Mouse (Mus musculus) right cerebral cortex, postnatal 10 days (tissue): Measurements from ENCODE around the gene C77080.

Source experiments
- DNase-seq, 2 experiments: peaks; one replicate each; pipeline ENCODE4 v3.0.0; 2021; ENCODE audit warnings: low spot score in 2 of 2

C77080 gene

GRCm38 (mm10) chr4:129238579-129239016 lies 22.6 kb downstream of the C77080 start:
- DNase-seq, result peak; percentile 70 to 73

DNA sequence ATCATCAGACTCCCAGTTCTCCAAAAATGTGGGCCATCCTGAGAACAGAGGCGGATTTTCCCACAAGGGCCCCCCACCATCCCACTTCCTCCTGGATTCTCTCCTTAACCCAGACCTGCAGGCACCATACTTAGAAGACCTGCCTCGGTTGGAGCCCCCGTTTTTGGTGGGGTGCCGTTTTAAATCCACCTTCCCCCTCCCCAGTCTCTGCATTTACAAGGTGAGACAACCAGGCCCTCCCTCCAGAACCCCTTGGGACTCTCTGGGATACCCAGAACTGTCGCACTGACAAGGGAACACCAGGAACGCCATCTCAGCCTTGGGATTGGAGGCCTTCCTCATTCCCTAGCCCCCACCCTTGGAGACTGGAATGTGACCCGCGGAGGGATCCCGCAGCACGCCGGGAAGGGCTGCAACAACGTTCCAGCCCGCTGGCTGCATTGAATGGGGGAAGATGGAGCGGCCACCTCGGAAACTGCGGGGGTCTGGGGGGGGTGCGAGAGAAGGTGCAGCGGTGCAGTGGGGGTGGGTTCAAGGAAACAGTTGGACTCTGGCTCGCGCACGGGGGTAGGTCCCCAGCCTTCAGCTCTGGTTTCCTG lies 23.3 kb downstream of the C77080 start:
- peak in 1 of 2 experiments; percentile 59 for DNase-seq

- no peak for DNase-seq
These were observed 24.9 kb downstream of the C77080 start for GRCm38 (mm10) chr4:129236236-129236813.

DNA sequence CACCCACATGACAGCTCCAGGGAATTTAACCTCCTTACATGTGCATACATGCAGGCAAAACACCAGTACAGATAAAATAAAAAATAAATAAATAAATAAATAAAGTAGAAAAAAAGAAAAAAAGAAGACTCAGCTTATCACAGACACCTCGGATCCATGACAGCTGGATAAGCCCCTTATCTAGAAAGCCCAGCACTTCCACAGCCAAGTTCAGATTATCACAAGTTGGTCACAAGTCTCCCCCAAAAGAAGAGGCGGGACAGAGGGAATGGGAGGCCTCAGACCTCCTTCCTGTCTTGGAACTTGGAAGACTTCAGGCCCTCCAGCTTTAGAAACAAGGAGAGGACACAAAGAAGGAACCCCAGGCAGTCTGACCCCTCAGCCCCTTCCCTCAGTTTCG lies 26.1 kb downstream of the C77080 start:
- no peak for DNase-seq

DNA sequence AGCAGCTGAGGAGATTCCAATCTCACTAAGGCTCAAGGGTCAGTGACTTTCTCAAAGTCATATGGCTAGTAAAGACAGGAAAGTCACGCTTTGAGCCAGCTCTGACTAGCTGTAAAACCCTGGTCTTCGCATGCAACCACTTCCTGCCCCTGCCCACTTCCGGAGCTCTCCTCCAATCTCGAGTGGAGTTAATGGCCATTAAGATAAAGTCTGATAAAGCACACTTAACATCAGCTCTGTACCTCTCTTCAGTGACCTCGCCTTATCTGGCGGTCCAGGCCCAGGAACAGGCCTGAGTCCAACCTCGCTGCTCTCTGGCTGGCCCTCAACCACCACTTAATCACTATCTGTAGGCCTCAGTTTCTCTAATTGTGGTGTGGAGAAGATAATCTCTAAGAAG lies 26.7 kb downstream of the C77080 start:
- no peak for DNase-seq

DNA sequence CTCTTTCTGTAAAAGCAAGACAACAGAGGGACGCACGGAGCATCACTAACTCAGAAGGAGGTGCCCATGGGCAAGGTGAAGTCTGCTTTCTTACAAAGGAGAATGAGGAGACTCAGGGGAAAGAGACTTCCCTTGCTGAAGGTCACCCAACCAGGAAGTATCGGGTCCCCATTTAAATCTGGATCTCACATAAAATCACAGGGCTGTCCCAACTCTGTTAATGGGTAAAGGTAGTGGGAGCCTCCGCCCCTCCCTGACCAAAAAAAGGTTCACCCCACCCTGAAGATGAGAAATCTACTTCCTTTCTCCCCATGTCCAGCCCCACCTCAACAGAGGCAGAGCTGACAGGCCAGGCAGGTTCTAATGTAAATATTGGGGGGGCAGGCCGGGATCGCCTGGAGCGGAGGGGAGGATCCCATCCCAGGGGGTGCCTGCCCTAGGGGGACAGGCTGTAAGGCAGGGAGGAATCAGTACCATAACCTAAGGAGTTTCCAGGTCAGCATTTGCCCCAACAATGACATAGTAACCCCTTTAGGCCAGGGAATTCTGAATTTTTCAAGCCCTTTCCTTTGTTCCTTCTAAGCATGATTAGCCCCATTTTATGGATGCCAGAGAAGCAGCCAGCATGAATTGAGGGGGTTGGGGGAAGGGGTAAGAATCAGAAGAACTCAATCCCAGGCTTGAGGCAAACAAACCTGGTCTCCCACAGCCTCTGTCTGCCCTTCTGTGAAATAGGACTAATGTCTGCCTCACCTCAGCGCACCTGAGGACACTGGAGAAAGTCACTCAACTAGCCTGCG lies 28.4 kb downstream of the C77080 start:
- DNase-seq, result no peak

DNA sequence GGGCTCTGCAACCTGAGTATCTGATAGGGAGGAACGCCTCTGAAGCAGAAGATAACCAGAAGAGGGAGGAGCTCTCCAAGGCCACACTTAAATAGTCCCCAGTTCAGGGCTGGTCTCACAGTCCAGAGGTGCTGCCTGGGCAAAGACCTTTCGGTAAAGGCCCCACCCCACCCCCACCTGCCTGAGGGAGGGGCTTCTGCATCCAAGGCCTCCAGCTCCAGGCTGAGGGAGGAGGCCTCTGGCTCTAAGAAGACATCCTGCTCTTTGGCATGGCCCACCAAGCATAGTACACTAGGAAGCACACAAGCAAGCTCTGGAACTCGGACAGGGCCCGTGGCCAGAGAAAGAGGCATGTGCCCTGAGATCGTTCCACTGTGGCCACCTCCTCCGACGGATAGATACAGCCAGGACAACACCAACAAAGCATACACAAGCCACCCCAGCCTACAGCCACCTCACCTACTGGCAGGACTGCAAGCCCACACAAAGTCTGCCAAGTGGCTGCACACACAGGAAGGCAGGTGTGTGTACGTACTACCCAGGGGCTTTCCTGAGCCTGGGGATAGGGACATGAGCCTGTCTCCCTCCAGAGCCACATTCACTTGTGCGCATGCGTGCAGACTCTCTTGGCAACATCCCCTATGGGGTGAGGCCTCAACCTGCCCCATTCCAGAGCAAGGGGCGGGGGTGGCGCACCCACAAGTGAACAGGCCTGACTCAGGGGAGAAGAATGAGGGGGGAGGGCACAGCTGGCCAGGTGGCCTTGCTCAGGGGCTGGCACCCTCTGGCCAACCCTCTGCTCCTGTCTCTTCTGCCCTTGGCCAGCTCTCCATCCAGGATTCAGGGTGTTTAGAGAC lies 29.4 kb downstream of the C77080 start:
- no peak for DNase-seq

DNA sequence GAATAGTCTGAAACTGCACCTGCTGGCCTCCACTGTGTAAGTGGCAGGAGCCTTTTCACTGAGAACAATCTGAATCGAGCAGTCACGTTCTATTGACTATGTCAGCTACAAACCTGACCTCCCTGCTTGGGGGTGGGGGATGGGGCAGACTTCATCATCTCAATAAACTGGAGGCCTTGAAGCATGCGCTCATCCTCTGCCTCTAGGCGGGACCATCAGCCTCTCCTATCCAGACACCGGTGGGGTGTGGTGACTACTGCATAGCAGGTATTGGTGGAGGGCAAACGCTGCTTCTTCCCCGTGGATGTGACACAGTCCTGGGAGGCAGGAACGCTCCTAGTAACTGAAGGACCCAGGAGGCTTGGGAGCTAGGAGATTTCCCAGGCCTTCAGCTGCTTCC lies 30.3 kb downstream of the C77080 start:
- DNase-seq, result no peak

- no peak for DNase-seq
These were observed 33.2 kb downstream of the C77080 start for GRCm38 (mm10) chr4:129227985-129228381.

GRCm38 (mm10) chr4:129227170-129227984 lies 33.8 kb downstream of the C77080 start:
- DNase-seq, result no peak

- DNase-seq, result no peak
These were observed 34.7 kb downstream of the C77080 start for GRCm38 (mm10) chr4:129226441-129226963.

DNA sequence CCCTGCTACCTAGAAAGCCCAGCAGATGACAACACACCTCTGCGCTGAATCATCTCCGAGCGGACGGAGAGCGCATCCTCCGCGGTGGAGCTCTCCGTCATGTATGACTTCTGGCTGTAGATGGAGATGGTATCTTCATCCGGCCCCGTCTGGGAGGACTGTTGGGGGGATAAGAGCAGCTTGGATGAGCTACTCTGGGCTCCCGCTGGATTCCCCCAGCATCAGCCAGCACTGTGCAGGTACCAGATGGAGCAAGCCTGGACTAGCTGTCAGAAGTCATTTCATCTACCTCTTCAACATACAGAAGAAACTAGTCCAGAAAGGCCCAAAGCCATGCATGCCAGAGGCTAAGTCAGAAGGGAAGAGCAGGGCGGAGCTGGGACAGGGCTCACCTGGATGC lies 35.9 kb downstream of the C77080 start:
- no peak for DNase-seq

DNA sequence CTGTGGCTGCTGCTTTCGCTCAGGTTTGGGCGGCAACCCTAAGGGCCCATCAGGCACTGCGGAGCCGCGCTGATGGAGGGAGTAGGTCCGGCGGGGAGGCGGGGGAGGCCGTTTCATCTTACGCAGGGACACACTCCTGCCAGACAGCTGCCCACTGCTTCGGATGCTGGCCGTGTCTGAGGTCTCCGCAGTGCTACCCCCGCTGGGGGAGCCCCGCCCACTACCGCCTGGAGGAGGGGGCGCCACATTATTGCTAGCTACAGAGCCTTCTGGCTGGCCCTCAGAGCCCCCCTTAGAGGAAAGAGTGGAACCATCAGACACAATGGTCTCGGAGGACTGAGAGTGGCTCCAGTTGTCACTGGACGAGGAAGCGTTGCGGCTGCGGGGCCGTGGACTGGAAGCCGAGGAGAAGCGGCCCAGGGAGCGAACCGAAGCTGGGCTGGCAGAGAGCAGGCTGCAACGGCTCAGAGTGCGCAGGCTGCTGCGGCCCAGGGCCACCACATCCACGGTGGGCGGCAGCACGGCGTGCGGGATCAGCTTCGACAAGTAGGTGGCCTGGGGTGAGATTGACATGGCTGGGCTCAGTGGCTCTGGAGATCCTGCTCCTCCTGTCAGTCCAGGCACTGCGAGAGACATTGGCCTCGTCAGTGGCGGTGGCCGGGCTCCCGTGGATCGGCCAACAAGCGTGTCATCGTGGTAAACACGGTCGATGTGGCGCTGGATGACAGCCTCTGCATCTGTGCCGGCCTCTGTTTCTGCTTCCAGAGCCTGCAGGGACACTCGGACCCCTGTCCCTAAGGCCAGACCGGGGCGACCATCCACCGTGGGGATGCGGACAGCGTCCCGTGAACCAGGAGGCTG lies 37.6 kb downstream of the C77080 start:
- no peak for DNase-seq

- no peak for DNase-seq
These were observed 38.9 kb downstream of the C77080 start for GRCm38 (mm10) chr4:129222019-129222925.

DNA sequence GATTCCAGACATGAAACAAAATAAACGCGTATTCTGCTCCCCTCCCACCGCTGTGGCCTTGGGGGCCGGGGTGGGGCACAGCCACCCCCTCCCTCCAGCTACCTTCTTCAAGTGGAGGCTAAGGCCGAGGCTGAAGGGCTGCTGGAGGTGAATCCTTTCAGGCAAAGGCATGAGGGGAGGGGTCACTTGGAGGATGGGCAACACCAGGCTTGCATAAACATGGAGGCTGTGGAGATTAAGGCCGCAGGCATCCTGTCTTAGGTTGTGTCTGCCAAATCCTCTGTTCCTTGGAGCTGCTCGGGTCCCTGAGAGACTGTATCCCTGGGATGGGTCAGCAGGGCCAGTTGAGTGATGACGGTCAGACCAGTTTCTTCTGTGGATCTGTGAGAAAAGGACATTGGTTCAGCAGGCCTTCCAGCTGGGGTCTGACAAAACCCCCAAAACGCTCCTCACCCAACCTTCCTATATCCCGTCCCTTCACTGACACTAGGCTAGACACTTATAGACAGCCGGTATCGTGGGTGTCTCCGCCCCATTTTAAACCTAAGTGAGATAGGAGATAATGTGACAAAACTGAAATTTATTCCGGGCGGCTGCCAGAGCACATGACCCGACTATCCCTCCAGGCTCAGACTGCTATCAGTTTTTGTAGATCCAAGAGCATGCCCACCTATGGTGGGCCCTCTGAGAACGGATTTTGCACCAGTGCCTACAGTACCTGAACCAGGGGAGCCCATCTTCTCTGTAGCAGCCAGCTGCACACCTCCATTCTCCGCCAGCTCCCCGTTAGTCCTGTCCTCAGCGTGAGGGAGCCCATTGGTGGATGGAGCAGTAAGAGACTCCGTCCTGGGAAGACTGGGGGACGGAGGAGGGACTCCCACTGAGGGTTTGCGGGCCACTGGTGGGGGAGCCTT lies 39.9 kb downstream of the C77080 start:
- no peak for DNase-seq

DNA sequence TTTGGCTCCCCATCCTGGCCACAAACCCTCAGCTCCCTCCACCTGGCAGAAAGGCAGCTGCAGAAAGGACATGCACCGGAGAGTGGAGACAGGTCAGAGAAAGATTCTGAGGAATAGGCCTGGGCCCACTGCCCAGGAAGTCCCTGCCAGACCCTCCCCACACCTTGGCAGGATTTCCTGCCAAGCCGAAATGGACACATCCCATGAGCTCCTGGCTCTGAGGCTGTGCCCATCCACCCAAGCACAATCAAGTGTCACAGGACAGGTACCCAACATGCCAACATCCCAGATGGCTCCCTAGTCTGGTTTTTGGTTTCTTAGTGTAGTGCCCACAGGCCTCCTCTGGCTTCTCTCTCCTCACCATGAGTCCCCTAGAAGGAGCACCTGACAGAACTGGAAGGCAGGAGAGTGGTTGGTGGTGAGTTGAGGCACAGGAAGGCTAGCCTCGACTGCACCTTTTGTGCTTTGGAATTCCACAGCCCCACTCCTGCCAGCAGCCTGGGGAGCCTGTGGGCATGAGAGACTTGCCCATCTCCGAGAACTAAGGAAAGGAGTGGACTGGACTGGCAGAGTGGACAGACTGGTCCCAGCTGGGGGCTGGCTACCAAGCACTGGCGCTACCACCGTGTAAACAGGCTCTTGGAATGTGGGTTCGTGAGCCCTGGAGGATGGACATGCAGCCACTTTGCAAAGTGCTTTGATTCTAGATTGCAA lies 40.7 kb downstream of the C77080 start:
- DNase-seq, result no peak

- DNase-seq, result no peak
These were observed 42.0 kb downstream of the C77080 start for GRCm38 (mm10) chr4:129219198-129219597.
